8 mouse cellular contexts compared by ENCODE assay signal in genomic region chr17:47597838-47598579, GRCm38 (mm10). TPM values are rescaled to one million over a fixed set of nuclear protein-coding genes. Genes with fewer than 3 reads are reported as not detected.
DNase-seq lines count a peak whose midpoint lies in the region; ATAC-seq and TF ChIP-seq lines count a peak whose summit lies in the region.

No protein-coding gene starts in this region.

- peak; percentile 56 to 80 (median 78) for TF ChIP-seq CTCF in MEL (IDR thresholded peaks at IDR 0.05 in 2 of 3, conservative IDR thresholded peaks at IDR 0.05 in 1 of 3; ENCODE audit: control insufficient read depth in 1 of 3, insufficient read depth in 1 of 3, low read depth in 2 of 3, low read length in 3 of 3, poor library complexity in 1 of 3, severe bottlenecking in 1 of 3)
- peak; percentile 62 for TF ChIP-seq CTCF in liver, adult 2 months (IDR thresholded peaks at IDR 0.05; ENCODE audit: low read depth, low read length)

- no peaks in the 10 kb centered on the region for H3K9me3 ChIP-seq in MEL (replicated peaks; ENCODE audit: insufficient read depth, low read length)
- no peaks in the 10 kb centered on the region for H3K9me3 ChIP-seq in heart, embryonic 15.5 days (replicated peaks)

- H3K9ac ChIP-seq in MEL (ENCODE audit: control insufficient read depth, low read depth, low read length, poor library complexity, severe bottlenecking), result peak overlapping the region; percentile 37
- H3K9ac ChIP-seq in heart, embryonic 15.5 days, result peak overlapping the region; percentile 90
- H3K9ac ChIP-seq in liver, adult 2 months (ENCODE audit: low read depth, low read length), result no peak overlapping the region

- no peak for ATAC-seq in heart, embryonic 15.5 days (replicated peaks; ENCODE audit: insufficient number of reproducible peaks, insufficient read depth, low FRiP score, low read depth)

- peak; percentile 31 for DNase-seq in kidney, adult 11 months
- no peak for DNase-seq in kidney, adult 18-20 months
- peak; percentile 91 for DNase-seq in MEL (ENCODE audit: low read depth, low spot score)
- DNase-seq in cerebellum, postnatal 10 days, result peak; percentile 53 to 63
- DNase-seq in liver, adult 2 months (ENCODE audit: extremely low read depth, low read depth, low spot score), result peak; percentile 46
- peak; percentile 78 to 82 for DNase-seq in natural killer cell, adult 2 months (ENCODE audit: low spot score in 2 of 2)
- DNase-seq in yolk sac, embryonic 10.5 days (ENCODE audit: low spot score), result peak; percentile 72

- H3K4me1 ChIP-seq in MEL (ENCODE audit: control insufficient read depth in 1 of 2, insufficient read depth in 2 of 2, low read length in 2 of 2), result peaks cover 17 to 55% of the 10 kb centered on the region in 2 experiments
- H3K4me1 ChIP-seq in heart, embryonic 15.5 days (replicated peaks), result peaks cover 50% of the 10 kb centered on the region
- peaks cover 6% of the 10 kb centered on the region for H3K4me1 ChIP-seq in liver, adult 2 months (ENCODE audit: control insufficient read depth, insufficient read depth, low read length)

- H3K79me2 ChIP-seq in MEL (ENCODE audit: control insufficient read depth, insufficient read depth, low read length, poor library complexity), result peaks cover 28% of the 10 kb centered on the region
- H3K79me2 ChIP-seq in liver, adult 2 months (ENCODE audit: control insufficient read depth, insufficient read depth, low read length), result peaks cover 5% of the 10 kb centered on the region; the same call in 1 of the 2 replicates

- peak in 1 of 2 experiments; percentile 38; a peak in 2 of 4 replicates for TF ChIP-seq POLR2A in MEL (IDR thresholded peaks at IDR 0.05; ENCODE audit: control insufficient read depth in 1 of 2, insufficient read depth in 1 of 2, low read depth in 1 of 2, low read length in 2 of 2, poor library complexity in 1 of 2)
- TF ChIP-seq POLR2A in liver, adult 2 months (IDR thresholded peaks at IDR 0.05; ENCODE audit: extremely low read depth, insufficient read depth, low read length), result no peak

- peaks cover 0 to 47% of the 10 kb centered on the region in 2 experiments; a peak in 3 of 4 replicates for H3K36me3 ChIP-seq in MEL (ENCODE audit: control insufficient read depth in 1 of 2, insufficient read depth in 2 of 2, low read length in 2 of 2)
- H3K36me3 ChIP-seq in heart, embryonic 15.5 days, result peaks cover 55% of the 10 kb centered on the region
- peaks cover 7% of the 10 kb centered on the region; the same call in 1 of the 2 replicates for H3K36me3 ChIP-seq in liver, adult 2 months (ENCODE audit: control insufficient read depth, insufficient read depth, low read length)

- peak; percentile 76 to 89 for TF ChIP-seq EP300 in MEL (IDR thresholded peaks at IDR 0.05; ENCODE audit: low read depth in 1 of 2, low read length in 2 of 2)

- no peak overlapping the region for H3K4me3 ChIP-seq in MEL (ENCODE audit: control insufficient read depth in 1 of 2, insufficient read depth in 1 of 2, low read depth in 2 of 2, low read length in 2 of 2)
- H3K4me3 ChIP-seq in heart, embryonic 15.5 days, result peak overlapping the region; percentile 86; the same call in 1 of the 2 replicates
- no peak overlapping the region for H3K4me3 ChIP-seq in liver, adult 2 months (ENCODE audit: insufficient read depth, low read depth, low read length)

- peak overlapping the region; percentile 98 for H3K27ac ChIP-seq in MEL (ENCODE audit: control insufficient read depth, low read depth, low read length)
- peak overlapping the region; percentile 95 for H3K27ac ChIP-seq in heart, embryonic 15.5 days
- H3K27ac ChIP-seq in liver, adult 2 months (replicated peaks; ENCODE audit: insufficient read depth, low read depth, low read length), result no peak overlapping the region

- peak; percentile 58 for TF ChIP-seq RAD21 in MEL (IDR thresholded peaks at IDR 0.05; ENCODE audit: low read depth, low read length)

- 18% methylated on average over 10 of the region's 10 CpGs for WGBS in heart, embryonic 15.5 days
- 51% methylated on average over 10 of the region's 10 CpGs for WGBS in liver, adult 2 months

- H3K27me3 ChIP-seq in MEL (ENCODE audit: control insufficient read depth in 1 of 2, insufficient read depth in 2 of 2, low read length in 2 of 2), result no peaks in the 10 kb centered on the region
- H3K27me3 ChIP-seq in heart, embryonic 15.5 days, result no peaks in the 10 kb centered on the region
- no peaks in the 10 kb centered on the region for H3K27me3 ChIP-seq in liver, adult 2 months (ENCODE audit: control insufficient read depth, insufficient read depth, low read length)

- H3K4me2 ChIP-seq in heart, embryonic 15.5 days, result peak overlapping the region; percentile 84; the same call in 1 of the 2 replicates

TF ChIP-seq in MEL, 35 proteins besides CTCF, POLR2A, EP300 and RAD21 (continues in another document):
- no peak for TF ChIP-seq MAFK (IDR thresholded peaks at IDR 0.05; ENCODE audit: borderline replicate concordance, low read depth, low read length)
- no peak; the same call in 1 of the 2 replicates for TF ChIP-seq MXI1 (IDR thresholded peaks at IDR 0.05; ENCODE audit: low read depth, low read length)
- TF ChIP-seq ZNF384 (IDR thresholded peaks at IDR 0.05; ENCODE audit: low read depth, low read length), result peak; percentile 98
- 0 out of 2 replicates have a peak, but pooled peaks have one; percentile 39 for TF ChIP-seq POLR2AphosphoS5 (IDR thresholded peaks at IDR 0.05; ENCODE audit: borderline replicate concordance, low read depth, low read length)
- TF ChIP-seq ZC3H11A (IDR thresholded peaks at IDR 0.05; ENCODE audit: low read depth, low read length), result peak; percentile 31
- TF ChIP-seq MYC (IDR thresholded peaks at IDR 0.05; ENCODE audit: low read depth, low read length), result no peak
- TF ChIP-seq GATA1 (IDR thresholded peaks at IDR 0.05; ENCODE audit: low read depth, low read length), result peak; percentile 82
- TF ChIP-seq CHD1 (IDR thresholded peaks at IDR 0.05; ENCODE audit: low read depth, low read length), result no peak
- no peak for TF ChIP-seq MYB (IDR thresholded peaks at IDR 0.05; ENCODE audit: low read depth, low read length)
- peak; percentile 80 for TF ChIP-seq SIN3A (IDR thresholded peaks at IDR 0.05; ENCODE audit: low read length)
- TF ChIP-seq ZKSCAN1 (IDR thresholded peaks at IDR 0.05; ENCODE audit: low read depth, low read length), result no peak
- peak; percentile 67; the same call in 1 of the 2 replicates for TF ChIP-seq POLR2AphosphoS2 (IDR thresholded peaks at IDR 0.05; ENCODE audit: low read length)
- TF ChIP-seq GABPA (IDR thresholded peaks at IDR 0.05; ENCODE audit: low read depth, low read length), result no peak
- peak; percentile 2; the same call in 1 of the 2 replicates for TF ChIP-seq HCFC1 (IDR thresholded peaks at IDR 0.05; ENCODE audit: low read depth, low read length)
- TF ChIP-seq JUND (IDR thresholded peaks at IDR 0.05; ENCODE audit: low read depth, low read length), result peak; percentile 14; the same call in 1 of the 2 replicates
- TF ChIP-seq SMC3 (IDR thresholded peaks at IDR 0.05; ENCODE audit: low read depth, low read length), result peak; percentile 68
- peak; percentile 83 for TF ChIP-seq TCF12 (IDR thresholded peaks at IDR 0.05; ENCODE audit: low read depth, low read length)
- TF ChIP-seq ELF1 (IDR thresholded peaks at IDR 0.05; ENCODE audit: low read depth, low read length), result no peak
- TF ChIP-seq MAZ (IDR thresholded peaks at IDR 0.05; ENCODE audit: low read depth, low read length), result peak; percentile 84
- TF ChIP-seq ZMIZ1 (IDR thresholded peaks at IDR 0.05; ENCODE audit: low read depth, low read length), result peak; percentile 71
- peak; percentile 88 for TF ChIP-seq TAL1 (IDR thresholded peaks at IDR 0.05; ENCODE audit: low read length)
- TF ChIP-seq KAT2A (conservative IDR thresholded peaks at IDR 0.05; ENCODE audit: low read depth, low read length), result no peak
- TF ChIP-seq NRF1 (IDR thresholded peaks at IDR 0.05; ENCODE audit: insufficient read depth, low read depth, low read length, poor library complexity, severe bottlenecking), result no peak
- TF ChIP-seq MAX (IDR thresholded peaks at IDR 0.05; ENCODE audit: low read length), result no peak
- no peak for TF ChIP-seq UBTF (IDR thresholded peaks at IDR 0.05; ENCODE audit: borderline replicate concordance, insufficient read depth, low read depth, low read length)
- TF ChIP-seq ETS1 (IDR thresholded peaks at IDR 0.05; ENCODE audit: low read depth, low read length), result peak; percentile 86
- TF ChIP-seq CHD2 (IDR thresholded peaks at IDR 0.05; ENCODE audit: low read length), result no peak

RNA-seq across cellular contexts. Expression of gene Bysl, which starts 13.3 kb away (rescaled TPM):
- 60.2 and 69.3 TPM in 2 replicates for total RNA-seq in MEL (2012; rRNA removed)
- 10 to 100 TPM in 1 of 2 experiments, not detected in 1; 85.4 TPM for polyA plus RNA-seq in MEL (2012; ENCODE audit: insufficient read depth in 1 of 2, insufficient read length in 2 of 2, low read depth in 1 of 2, low replicate concordance in 2 of 2, missing spikeins in 1 of 2)
- polyA plus RNA-seq in heart, embryonic 15.5 days (2015; fragmentation: Nextera tagmentation; extraction: Ambion mirVana), result 18.2 and 22.6 TPM in 2 replicates
- total RNA-seq in liver, adult 2 months (2014; rRNA removed), result 2.5 and 3.4 TPM in 2 replicates
- polyA plus RNA-seq in liver, adult 2 months (2012; rRNA removed), result 6.7 and 8.1 TPM in 2 replicates

RNA-seq across cellular contexts. Expression of gene Med20, which starts 13.4 kb away (rescaled TPM):
- total RNA-seq in MEL (2012; rRNA removed), result 45.9 and 62.6 TPM in 2 replicates
- polyA plus RNA-seq in MEL (2012; ENCODE audit: insufficient read depth in 1 of 2, insufficient read length in 2 of 2, low read depth in 1 of 2, low replicate concordance in 2 of 2, missing spikeins in 1 of 2), result 10 to 100 TPM in 1 of 2 experiments, not detected in 1; 45.7 TPM
- 25.4 and 31.2 TPM in 2 replicates for polyA plus RNA-seq in heart, embryonic 15.5 days (2015; fragmentation: Nextera tagmentation; extraction: Ambion mirVana)
- total RNA-seq in liver, adult 2 months (2014; rRNA removed), result 14.4 and 15.0 TPM in 2 replicates
- 15.0 and 19.4 TPM in 2 replicates for polyA plus RNA-seq in liver, adult 2 months (2012; rRNA removed)

RNA-seq across cellular contexts. Expression of gene Gm20517, which starts 13.4 kb away (rescaled TPM):
- 1.1 and 2.9 TPM in 2 replicates for total RNA-seq in MEL (2012; rRNA removed)
- polyA plus RNA-seq in MEL (2012; ENCODE audit: insufficient read depth in 1 of 2, insufficient read length in 2 of 2, low read depth in 1 of 2, low replicate concordance in 2 of 2, missing spikeins in 1 of 2), result 1 to 10 TPM in 1 of 2 experiments, not detected in 1; 1.9 TPM
- polyA plus RNA-seq in heart, embryonic 15.5 days (2015; fragmentation: Nextera tagmentation; extraction: Ambion mirVana), result 0.60 and 1.6 TPM in 2 replicates
- total RNA-seq in liver, adult 2 months (2014; rRNA removed), result 1.2 and 1.9 TPM in 2 replicates
- 0.14 and 0.31 TPM in 2 replicates for polyA plus RNA-seq in liver, adult 2 months (2012; rRNA removed)

RNA-seq across cellular contexts. Expression of gene Usp49, which starts 32.5 kb away (rescaled TPM):
- 5.2 and 5.5 TPM in 2 replicates for total RNA-seq in MEL (2012; rRNA removed)
- 10 to 100 TPM in 1 of 2 experiments, not detected in 1; 16.1 TPM for polyA plus RNA-seq in MEL (2012; ENCODE audit: insufficient read depth in 1 of 2, insufficient read length in 2 of 2, low read depth in 1 of 2, low replicate concordance in 2 of 2, missing spikeins in 1 of 2)
- 2.5 and 3.2 TPM in 2 replicates for polyA plus RNA-seq in heart, embryonic 15.5 days (2015; fragmentation: Nextera tagmentation; extraction: Ambion mirVana)
- 1.2 and 2.1 TPM in 2 replicates for total RNA-seq in liver, adult 2 months (2014; rRNA removed)
- 2.2 TPM in 2 replicates for polyA plus RNA-seq in liver, adult 2 months (2012; rRNA removed)
